Mouse (Mus musculus) embryonic facial prominence, embryonic 11.5 days (tissue): ENCODE data around the gene Gm5136. TPM values are rescaled to one million over a fixed set of nuclear protein-coding genes. Genes with fewer than 3 reads are reported as not detected.

Source experiments
- ATAC-seq: fragments of 200-750 bp; cut with Nextera tagmentation; replicated peaks from 2 replicates; pipeline ENCODE4 v1.8.0; 2017; ENCODE audit warnings: low read depth; ENCODE audit not compliant: insufficient number of reproducible peaks, low FRiP score, low TSS enrichment
- DNase-seq: peaks from one replicate; pipeline ENCODE4 v3.0.0-alpha.2; 2015; ENCODE audit warnings: low spot score
- H3K27ac ChIP-seq: fragments of 300-500 bp; sonication (generic); replicated peaks from 2 replicates; pipeline ENCODE4 v1.5.1; 2014; ENCODE audit warnings: mild to moderate bottlenecking, low read depth, low read length, control low read depth
- H3K27me3 ChIP-seq: fragments of 300-500 bp; sonication (generic); 2 replicates; pipeline ENCODE4 v1.6.1; 2014; ENCODE audit warnings: mild to moderate bottlenecking, low read length, moderate library complexity, mixed read lengths; ENCODE audit not compliant: control insufficient read depth, insufficient read depth
- H3K36me3 ChIP-seq: fragments of 300-500 bp; sonication (generic); replicated peaks from 2 replicates; pipeline ENCODE4 v1.6.1; 2014; ENCODE audit warnings: low read depth, mild to moderate bottlenecking, low read length, moderate library complexity, mixed read lengths; ENCODE audit not compliant: control insufficient read depth, insufficient read depth
- H3K4me1 ChIP-seq: fragments of 300-500 bp; sonication (generic); 2 replicates; pipeline ENCODE4 v1.6.1; 2014; ENCODE audit warnings: low read length, mixed read lengths; ENCODE audit not compliant: control insufficient read depth, insufficient read depth
- H3K4me2 ChIP-seq: fragments of 300-500 bp; sonication (generic); 2 replicates; pipeline ENCODE4 v1.6.1; 2014; ENCODE audit warnings: low read depth, mild to moderate bottlenecking, control low read depth, low read length, moderate library complexity
- H3K4me3 ChIP-seq: fragments of 300-500 bp; sonication (generic); 2 replicates; pipeline ENCODE4 v1.5.1; 2014; ENCODE audit warnings: low read depth, low read length, control low read depth
- H3K9ac ChIP-seq: fragments of 300-500 bp; sonication (generic); replicated peaks from 2 replicates; pipeline ENCODE4 v1.6.1; 2014; ENCODE audit warnings: mild to moderate bottlenecking, control low read depth, low read length
- H3K9me3 ChIP-seq: fragments of 300-500 bp; sonication (generic); replicated peaks from 2 replicates; pipeline ENCODE4 v1.6.1; 2016; ENCODE audit warnings: mild to moderate bottlenecking, low read length, inconsistent platforms, mixed read lengths; ENCODE audit not compliant: control insufficient read depth
- WGBS: fragments of 180-500 bp; shearing (Covaris S2); extraction: QIAGEN DNeasy Blood & Tissue Kit; methylation state at CpG from one replicate; pipeline ENCODE4 v1.1.7; 2014; 5-methylcytosine and 5-hydroxymethylcytosine counted together
- polyA plus RNA-seq: library from polyadenylated mRNA; unstranded; fragments of >200 nt; fragmentation: Nextera tagmentation; extraction: Ambion mirVana; gene quantifications from 2 replicates; pipeline ENCODE4 v1.2.1, GENCODE M21; 2014

The Gm5136 gene
- not detected in 2 replicates for polyA plus RNA-seq

DNA sequence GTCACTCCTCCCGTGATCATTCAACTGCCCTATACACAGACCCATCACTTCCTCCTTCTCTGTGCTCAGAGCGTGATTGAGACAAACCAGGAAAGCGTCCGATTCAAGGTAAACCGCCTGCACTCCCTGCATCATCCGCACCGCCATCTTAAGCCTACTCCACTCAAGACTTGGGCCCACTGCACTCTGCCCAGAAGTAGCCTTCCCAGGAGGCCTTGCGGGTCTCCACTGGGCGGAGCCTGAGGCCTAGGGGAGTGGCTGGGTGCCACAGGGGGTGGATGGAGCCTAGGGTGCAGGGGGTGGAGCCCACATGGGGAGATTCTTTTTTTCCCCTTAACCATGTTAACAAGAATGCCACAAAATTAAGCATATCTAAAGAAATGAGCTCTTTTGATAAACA, at the start of gene Gm5136:
Gene Gm5136, minus strand, starts transcription at position 215 of the 400 bp plus-strand sequence.
- Histone ChIP-seq H3K27ac (no peak within 1 kb of the TSS), H3K9me3 (no peaks in the 10 kb centered on the region), H3K4me3 (no peak within 1 kb of the TSS), H3K9ac (no peak within 1 kb of the TSS), H3K4me2 (no peak within 1 kb of the TSS), H3K4me1 (no peaks in the 10 kb centered on the region), H3K27me3 (no peaks in the 10 kb centered on the region), H3K36me3 (no peaks in the 10 kb centered on the region)
- WGBS = 94% methylated on average over 9 of the region's 9 CpGs
- DNase-seq = no peak
- peak; percentile 50; the same call in 1 of the 2 replicates for ATAC-seq

DNA sequence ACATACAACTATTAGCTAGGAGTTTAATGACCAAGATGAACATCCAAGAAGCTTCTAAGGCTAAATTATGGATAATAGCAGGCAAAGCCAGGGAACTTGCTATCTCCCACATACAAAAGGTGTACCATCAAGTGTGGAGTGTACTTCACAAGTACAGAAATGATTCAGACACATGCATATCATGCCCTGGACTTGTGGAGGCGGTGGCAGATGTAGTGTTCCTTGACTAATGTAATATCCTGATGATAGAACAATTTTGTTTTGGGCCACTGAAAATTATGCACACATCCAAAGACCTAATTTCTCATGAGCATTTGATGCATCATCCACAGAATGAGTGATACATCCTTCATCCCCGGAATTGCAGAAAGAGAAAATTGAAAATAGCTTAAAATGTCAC, 43.8 kb upstream of the Gm5136 start:
- no peak overlapping the region for H3K4me3 ChIP-seq

GRCm38 (mm10) chr10:108733982-108734381, 34.0 kb upstream of the Gm5136 start:
- DNase-seq (peak; percentile 63), ATAC-seq (no peak)
- H3K4me3 ChIP-seq = no peak overlapping the region
- H3K36me3 ChIP-seq = no peaks in the 10 kb centered on the region
- no peak overlapping the region for H3K27ac ChIP-seq
- no peaks in the 10 kb centered on the region for H3K27me3 ChIP-seq
- H3K9me3 ChIP-seq = no peaks in the 10 kb centered on the region
- H3K9ac ChIP-seq = no peak overlapping the region
- 69% methylated on average over 2 of the region's 2 CpGs for WGBS
- no peaks in the 10 kb centered on the region for H3K4me1 ChIP-seq
- H3K4me2 ChIP-seq = no peak overlapping the region

More for the DNA sequence above, 43.8 kb upstream of the Gm5136 start:
- ATAC-seq = no peak
- Histone ChIP-seq H3K4me2 (no peak overlapping the region), H3K36me3 (no peaks in the 10 kb centered on the region), H3K9ac (no peak overlapping the region), H3K4me1 (no peaks in the 10 kb centered on the region), H3K27me3 (no peaks in the 10 kb centered on the region), H3K27ac (no peak overlapping the region), H3K9me3 (no peaks in the 10 kb centered on the region)
- DNase-seq = no peak
- WGBS = 79% methylated on average over 2 of the region's 2 CpGs

DNA sequence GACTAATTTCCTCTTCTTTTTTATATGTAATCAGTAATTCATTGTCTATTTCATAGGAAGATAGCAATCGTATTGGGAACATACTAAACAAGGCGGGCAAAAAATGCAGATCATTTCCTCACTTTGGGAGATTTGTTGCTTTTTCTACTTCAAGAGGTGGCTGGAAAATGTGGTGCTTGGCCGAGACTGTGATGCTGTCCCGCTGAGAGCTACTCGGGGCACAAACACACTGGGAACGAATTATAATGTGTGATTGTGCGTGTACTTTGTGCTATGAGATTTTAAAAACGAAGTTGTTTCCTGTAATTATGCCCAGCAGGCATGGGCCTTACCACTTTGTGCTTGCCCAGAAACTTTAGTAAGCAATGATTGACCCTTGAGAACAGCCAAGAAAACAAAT, 29.0 kb upstream of the Gm5136 start:
- Histone ChIP-seq H3K36me3 (no peaks in the 10 kb centered on the region), H3K9ac (no peak overlapping the region), H3K27ac (no peak overlapping the region), H3K9me3 (no peaks in the 10 kb centered on the region), H3K4me2 (no peak overlapping the region), H3K4me1 (no peaks in the 10 kb centered on the region), H3K4me3 (no peak overlapping the region), H3K27me3 (no peaks in the 10 kb centered on the region)
- WGBS = 64% methylated on average over 8 of the region's 8 CpGs
- DNase-seq (no peak), ATAC-seq (no peak)

DNA sequence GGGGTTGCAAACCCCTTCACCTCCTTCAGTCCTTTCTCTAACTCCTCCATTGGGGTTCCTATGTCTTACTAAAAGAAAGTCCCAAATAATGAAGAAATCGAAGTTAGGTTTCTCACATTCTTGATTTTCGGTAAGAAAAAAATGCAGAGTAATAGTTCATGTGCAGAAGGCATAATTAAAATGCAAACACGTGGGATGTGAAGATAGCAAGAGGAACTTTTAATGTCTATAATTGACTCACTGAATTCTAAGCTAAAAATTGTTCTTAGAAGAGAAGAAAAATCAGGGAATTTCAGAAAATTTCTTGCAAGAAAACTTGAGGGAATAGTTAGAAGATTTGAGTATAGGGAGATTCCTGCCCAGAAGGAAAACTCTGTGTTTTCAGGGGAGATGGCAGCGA, 26.4 kb upstream of the Gm5136 start:
- Histone ChIP-seq H3K27ac (no peak overlapping the region), H3K36me3 (no peaks in the 10 kb centered on the region), H3K9ac (no peak overlapping the region), H3K4me2 (no peak overlapping the region), H3K9me3 (no peaks in the 10 kb centered on the region), H3K27me3 (no peaks in the 10 kb centered on the region), H3K4me1 (no peaks in the 10 kb centered on the region), H3K4me3 (no peak overlapping the region)
- 83% methylated on average over 4 of the region's 4 CpGs for WGBS
- DNase-seq (no peak), ATAC-seq (no peak)

GRCm38 (mm10) chr10:108724878-108725277, 24.9 kb upstream of the Gm5136 start:
- DNase-seq (no peak), ATAC-seq (no peak)
- WGBS = 79% methylated on average over 3 of the region's 3 CpGs
- Histone ChIP-seq H3K4me2 (no peak overlapping the region), H3K9me3 (no peaks in the 10 kb centered on the region), H3K27ac (no peak overlapping the region), H3K9ac (no peak overlapping the region), H3K4me1 (no peaks in the 10 kb centered on the region), H3K4me3 (no peak overlapping the region), H3K36me3 (no peaks in the 10 kb centered on the region), H3K27me3 (no peaks in the 10 kb centered on the region)

DNA sequence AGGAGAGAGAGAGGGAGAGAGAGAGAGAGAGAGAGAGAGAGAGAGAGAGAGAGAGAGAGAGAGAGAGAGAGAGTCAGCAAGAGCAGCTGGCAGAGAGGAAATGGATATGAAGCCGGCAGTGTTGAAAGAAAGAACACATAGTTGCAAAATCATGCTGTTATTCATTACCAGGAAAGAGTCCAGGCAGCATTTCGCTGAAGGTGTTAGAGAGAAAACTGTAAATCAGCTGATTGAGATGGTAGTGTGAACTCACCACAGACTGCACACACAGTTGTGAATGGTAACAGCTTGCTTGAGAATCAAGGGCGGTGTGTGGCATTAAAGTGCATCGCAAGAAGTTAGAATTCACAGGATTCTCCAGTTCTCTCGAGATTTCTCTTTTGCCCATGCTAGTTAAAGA, 10.6 kb upstream of the Gm5136 start:
- no peaks in the 10 kb centered on the region for H3K36me3 ChIP-seq
- no peaks in the 10 kb centered on the region for H3K4me1 ChIP-seq
- H3K27ac ChIP-seq = no peak overlapping the region
- H3K9ac ChIP-seq = no peak overlapping the region
- DNase-seq (no peak), ATAC-seq (no peak)
- no peak overlapping the region for H3K4me2 ChIP-seq
- H3K27me3 ChIP-seq = no peaks in the 10 kb centered on the region
- H3K9me3 ChIP-seq = no peaks in the 10 kb centered on the region
- no peak overlapping the region for H3K4me3 ChIP-seq
- 75% methylated on average over 5 of the region's 5 CpGs for WGBS

- 89% methylated on average over 3 of the region's 3 CpGs for WGBS
- H3K27ac ChIP-seq = no peak overlapping the region
- no peak overlapping the region for H3K4me3 ChIP-seq
- no peak overlapping the region for H3K4me2 ChIP-seq
- no peak for DNase-seq
- H3K27me3 ChIP-seq = no peaks in the 10 kb centered on the region
- no peak for ATAC-seq
- H3K4me1 ChIP-seq = no peaks in the 10 kb centered on the region
- H3K36me3 ChIP-seq = no peaks in the 10 kb centered on the region
- H3K9ac ChIP-seq = no peak overlapping the region
- no peaks in the 10 kb centered on the region for H3K9me3 ChIP-seq
Observed at GRCm38 (mm10) chr10:108705658-108706057, 5.7 kb upstream of the Gm5136 start.
